Mouse (Mus musculus) testis, adult 2 months (tissue): Measurements from ENCODE around the gene Scnn1a.

Source experiments
- CTCF ChIP-seq: fragments of 200-500 bp; IDR thresholded peaks from 2 replicates; pipeline ENCODE4 v1.5.1; 2012; ENCODE audit warnings: low read depth, mild to moderate bottlenecking, inconsistent platforms, low read length, moderate library complexity; ENCODE audit not compliant: control insufficient read depth, insufficient read depth, insufficient replicate concordance
- POLR2A ChIP-seq: fragments of 200-500 bp; IDR thresholded peaks from 2 replicates; pipeline ENCODE4 v1.6.1; 2012; ENCODE audit warnings: low read depth, mild to moderate bottlenecking, inconsistent platforms, low read length, moderate library complexity; ENCODE audit not compliant: control insufficient read depth

- TF ChIP-seq POLR2A = no peak
- TF ChIP-seq CTCF = no peak
These were observed 58.2 kb downstream of the Scnn1a start for GRCm38 (mm10) chr6:125378621-125379020.
